Mouse (Mus musculus) liver, adult 2 months (tissue): ENCODE measurements at regions not wholly inside any gene's neighbourhood (a gene's known extent, or its start where the extent isn't known, plus 50 kb on each side); places are given as distances from the start of the nearest gene placed in this dataset.
A peak's percentile ranks its signal among the peaks of the same experiment; 100 is the strongest.

Experiments used
- CTCF ChIP-seq: fragments of 200-500 bp; IDR thresholded peaks from 2 replicates; pipeline ENCODE4 v1.5.1; 2011; ENCODE audit warnings: low read depth, low read length, control low read depth
- POLR2A ChIP-seq: fragments of 200-500 bp; IDR thresholded peaks from 2 replicates; pipeline ENCODE4 v1.6.1; 2011; ENCODE audit warnings: low read length, control low read depth; ENCODE audit not compliant: insufficient read depth; ENCODE audit errors: extremely low read depth

DNA sequence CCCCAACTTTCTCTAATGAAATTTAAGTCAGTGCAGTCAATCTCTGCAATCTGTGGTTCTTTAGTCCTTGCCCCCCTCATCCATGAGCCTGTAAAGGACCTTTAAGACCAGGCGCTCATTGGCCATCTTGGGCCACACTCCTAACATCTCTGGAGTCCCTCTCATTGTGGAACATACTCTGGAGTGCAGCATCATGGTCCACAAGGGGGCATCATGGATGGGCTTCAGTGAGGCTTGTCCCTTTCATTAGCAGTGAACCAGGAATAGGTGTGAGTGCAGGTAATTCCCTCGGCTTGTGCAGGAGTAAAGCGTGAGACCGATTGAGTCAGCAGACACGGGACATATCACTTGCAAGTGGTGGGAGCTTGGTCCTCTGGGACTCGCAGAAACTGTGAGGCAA lies 137.7 kb downstream of the Sall1 start:
- no peak for TF ChIP-seq POLR2A
- 0 out of 2 replicates have a peak, but pooled peaks have one; percentile 11 for TF ChIP-seq CTCF
